Mouse (Mus musculus) common myeloid progenitor, adult 5-6 weeks (primary cell): ENCODE measurements around the gene Fezf2. TPM values are rescaled to one million over a fixed set of nuclear protein-coding genes. Genes with fewer than 3 reads are reported as not detected.

ENCODE experiments used
- ATAC-seq: replicated peaks from 2 replicates; pipeline ENCODE4 v1.8.0; 2016; ENCODE audit warnings: low read depth, mild to moderate bottlenecking, moderate TSS enrichment, inconsistent platforms; ENCODE audit not compliant: poor library complexity, severe bottlenecking
- total RNA-seq: library from RNA; stranded (forward); fragments of 200-1000, 187-1606 nt; gene quantifications from 2 replicates; pipeline ENCODE4 v1.2.3, GENCODE M21; 2017

Fezf2 gene
- total RNA-seq: not detected in 2 replicates

- no peak for ATAC-seq
Observed at GRCm38 (mm10) chr14:12348089-12348488, at the start of gene Fezf2. TSS of gene Fezf2 (minus strand) at chr14:12348189.

GRCm38 (mm10) chr14:12397561-12397960 lies 49.6 kb upstream of the Fezf2 start:
- no peak; the same call in 1 of the 2 replicates for ATAC-seq

GRCm38 (mm10) chr14:12394318-12394717 lies 46.3 kb upstream of the Fezf2 start:
- no peak for ATAC-seq

GRCm38 (mm10) chr14:12393271-12393861 lies 45.4 kb upstream of the Fezf2 start:
- no peak for ATAC-seq

GRCm38 (mm10) chr14:12391167-12391566 lies 43.2 kb upstream of the Fezf2 start:
- ATAC-seq: no peak

GRCm38 (mm10) chr14:12388806-12389436 lies 40.9 kb upstream of the Fezf2 start:
- no peak for ATAC-seq

GRCm38 (mm10) chr14:12388192-12388795 lies 40.3 kb upstream of the Fezf2 start:
- no peak for ATAC-seq

GRCm38 (mm10) chr14:12387176-12387575 lies 39.2 kb upstream of the Fezf2 start:
- no peak for ATAC-seq

GRCm38 (mm10) chr14:12377883-12378282 lies 29.9 kb upstream of the Fezf2 start:
- no peak for ATAC-seq

GRCm38 (mm10) chr14:12377289-12377688 lies 29.3 kb upstream of the Fezf2 start:
- ATAC-seq: no peak

- no peak for ATAC-seq
Observed at GRCm38 (mm10) chr14:12375451-12375850, 27.5 kb upstream of the Fezf2 start.

GRCm38 (mm10) chr14:12350271-12350916 lies 2.4 kb upstream of the Fezf2 start:
- ATAC-seq: no peak

GRCm38 (mm10) chr14:12349334-12350090 lies 1.5 kb upstream of the Fezf2 start:
- ATAC-seq: no peak

GRCm38 (mm10) chr14:12346865-12347600 lies 956 bp downstream of the Fezf2 start:
- ATAC-seq: no peak

- no peak for ATAC-seq
Observed at GRCm38 (mm10) chr14:12346011-12346864, 1.8 kb downstream of the Fezf2 start.

- ATAC-seq: no peak
Observed at GRCm38 (mm10) chr14:12345241-12345921, 2.6 kb downstream of the Fezf2 start.

- no peak for ATAC-seq
Observed at GRCm38 (mm10) chr14:12344746-12345240, 3.2 kb downstream of the Fezf2 start.
